Mouse (Mus musculus) thymus, adult 2 months (tissue): ENCODE data around the gene Irx6.

Source experiments
- CTCF ChIP-seq: fragments of 200-500 bp; IDR thresholded peaks from 2 replicates; pipeline ENCODE4 v1.5.1; 2012; ENCODE audit warnings: mild to moderate bottlenecking, control low read depth, low read length, moderate library complexity, borderline replicate concordance; ENCODE audit not compliant: control insufficient read depth, poor library complexity, insufficient read depth; ENCODE audit errors: extremely low read depth
- POLR2A ChIP-seq: fragments of 200-500 bp; IDR thresholded peaks from 2 replicates; pipeline ENCODE4 v1.6.1; 2012; ENCODE audit warnings: mild to moderate bottlenecking, low read length, control low read depth, moderate library complexity; ENCODE audit not compliant: control insufficient read depth, poor library complexity, insufficient read depth; ENCODE audit errors: extremely low read depth

GRCm38 (mm10) chr8:92670236-92670635 lies 3.9 kb upstream of the Irx6 start:
- no peak for TF ChIP-seq CTCF
- no peak for TF ChIP-seq POLR2A
